Mouse (Mus musculus) olfactory bulb, adult 2 months (tissue): Measurements from ENCODE around the gene Klk1b26. TPM values are rescaled to one million over a fixed set of nuclear protein-coding genes. Genes with fewer than 3 reads are reported as not detected.
"Not testable (repeated sequence)": the region's sequence is repeated elsewhere in the genome, so short reads cannot be mapped to it uniquely, and the experiment has no call there.

ENCODE experiments used
- H3K27ac ChIP-seq: fragments of 200-500 bp; 2 replicates; pipeline ENCODE4 v1.5.1; 2012; ENCODE audit warnings: low read depth, low read length; ENCODE audit not compliant: insufficient read depth
- H3K4me1 ChIP-seq: fragments of 200-500 bp; 2 replicates; pipeline ENCODE4 v1.6.1; 2012; ENCODE audit warnings: low read length; ENCODE audit not compliant: control insufficient read depth, insufficient read depth
- H3K4me3 ChIP-seq: fragments of 200-500 bp; 2 replicates; pipeline ENCODE4 v1.5.1; 2012; ENCODE audit warnings: mild to moderate bottlenecking, low read depth, low read length, moderate library complexity; ENCODE audit not compliant: insufficient read depth
- CTCF ChIP-seq: fragments of 200-500 bp; IDR thresholded peaks from 2 replicates; pipeline ENCODE4 v1.5.1; 2012; ENCODE audit warnings: low read depth, mild to moderate bottlenecking, low read length, moderate library complexity; ENCODE audit not compliant: insufficient read depth
- POLR2A ChIP-seq: fragments of 200-500 bp; IDR thresholded peaks from 2 replicates; pipeline ENCODE4 v1.6.1; 2012; ENCODE audit warnings: mild to moderate bottlenecking, low read depth, low read length, moderate library complexity; ENCODE audit not compliant: insufficient read depth
- WGBS: fragments of 180-500 bp; shearing (Covaris S2); methylation state at CpG from one replicate; pipeline ENCODE4 v1.1.7; 2018; 5-methylcytosine and 5-hydroxymethylcytosine counted together
- polyA plus RNA-seq: library from polyadenylated mRNA; stranded (reverse); fragments of >200 nt; gene quantifications from 2 replicates; pipeline ENCODE4 v1.2.4, GENCODE M21; 2012; ENCODE audit warnings: low replicate concordance; ENCODE audit not compliant: missing spikeins, insufficient read depth, insufficient read length

The Klk1b26 gene
- polyA plus RNA-seq = not detected in 2 replicates

- not testable (repeated sequence) for H3K27ac ChIP-seq, H3K4me3 ChIP-seq, H3K4me1 ChIP-seq
Measured at GRCm38 (mm10) chr7:44011868-44012267, at the start of gene Klk1b26. Gene Klk1b26, plus strand, starts transcription at chr7:44012168.

- no peak within 1 kb of the TSS for H3K4me3 ChIP-seq
- no peaks in the 10 kb centered on the region for H3K4me1 ChIP-seq
- no peak within 1 kb of the TSS for H3K27ac ChIP-seq
- WGBS = 43% methylated on average over 3 of the region's 3 CpGs
- no peak for TF ChIP-seq POLR2A
- TF ChIP-seq CTCF = no peak
Measured at GRCm38 (mm10) chr7:43966451-43966850, 45.5 kb upstream of the Klk1b26 start, which contains the start of gene Klk1b1. Gene Klk1b1, plus strand, starts transcription at chr7:43966751.

- H3K27ac ChIP-seq = no peak overlapping the region
- WGBS = 80% methylated on average over 3 of the region's 3 CpGs
- no peaks in the 10 kb centered on the region for H3K4me1 ChIP-seq
- TF ChIP-seq POLR2A (no peak), CTCF (no peak)
- no peak overlapping the region for H3K4me3 ChIP-seq
Measured at GRCm38 (mm10) chr7:43967058-43967457, 44.9 kb upstream of the Klk1b26 start.

GRCm38 (mm10) chr7:43967612-43968011 is 44.4 kb upstream of the Klk1b26 start:
- Histone ChIP-seq H3K27ac (no peak overlapping the region), H3K4me3 (no peak overlapping the region), H3K4me1 (no peaks in the 10 kb centered on the region)
- WGBS = 79% methylated on average over 2 of the region's 2 CpGs
- TF ChIP-seq POLR2A (no peak), CTCF (no peak)

- not testable (repeated sequence) for H3K4me1 ChIP-seq, H3K27ac ChIP-seq, H3K4me3 ChIP-seq
- 91% methylated on average over 1 of the region's 1 CpGs for WGBS
Measured at GRCm38 (mm10) chr7:43975761-43976160, 36.2 kb upstream of the Klk1b26 start, which contains the start of gene Klk1b9. Gene Klk1b9, plus strand, starts transcription at chr7:43976061.

GRCm38 (mm10) chr7:43985657-43986056 is 26.3 kb upstream of the Klk1b26 start:
- TF ChIP-seq CTCF = no peak
- no peaks in the 10 kb centered on the region for H3K4me1 ChIP-seq
- no peak overlapping the region for H3K4me3 ChIP-seq
- H3K27ac ChIP-seq = no peak overlapping the region

GRCm38 (mm10) chr7:43994821-43995220 is 17.1 kb upstream of the Klk1b26 start:
- not testable (repeated sequence) for H3K4me3 ChIP-seq, H3K27ac ChIP-seq, H3K4me1 ChIP-seq
- 67% methylated on average over 1 of the region's 1 CpGs for WGBS

- H3K4me3 ChIP-seq, H3K4me1 ChIP-seq, H3K27ac ChIP-seq: not testable (repeated sequence)
- WGBS = 83% methylated on average over 4 of the region's 4 CpGs
Measured at GRCm38 (mm10) chr7:43995577-43995976, 16.4 kb upstream of the Klk1b26 start, which contains the start of gene Klk1b11. Gene Klk1b11, plus strand, starts transcription at chr7:43995877.

- H3K4me3 ChIP-seq = no peak overlapping the region
- no peaks in the 10 kb centered on the region for H3K4me1 ChIP-seq
- no peak overlapping the region for H3K27ac ChIP-seq
- no peak for TF ChIP-seq CTCF
- TF ChIP-seq POLR2A = no peak
Measured at GRCm38 (mm10) chr7:44004847-44005246, 7.1 kb upstream of the Klk1b26 start.

- 77% methylated on average over 6 of the region's 6 CpGs for WGBS
- H3K27ac ChIP-seq, H3K4me3 ChIP-seq, H3K4me1 ChIP-seq: not testable (repeated sequence)
Measured at GRCm38 (mm10) chr7:44014666-44015065, 2.7 kb downstream of the Klk1b26 start.

- WGBS = 89% methylated on average over 5 of the region's 5 CpGs
- Histone ChIP-seq H3K4me1 (no peaks in the 10 kb centered on the region), H3K4me3 (no peak overlapping the region), H3K27ac (no peak overlapping the region)
- TF ChIP-seq CTCF (no peak), POLR2A (no peak)
Measured at GRCm38 (mm10) chr7:44015071-44015470, 3.1 kb downstream of the Klk1b26 start.

- not testable (repeated sequence) for H3K27ac ChIP-seq, H3K4me1 ChIP-seq, H3K4me3 ChIP-seq
- WGBS = 65% methylated on average over 3 of the region's 3 CpGs
Measured at GRCm38 (mm10) chr7:44051990-44052389, 40.0 kb downstream of the Klk1b26 start, which contains the start of gene Klk1b27. Gene Klk1b27, plus strand, starts transcription at chr7:44052290.
